Mouse (Mus musculus) layer of hippocampus, postnatal 10 days (tissue): ENCODE data around the gene Fam169a. TPM values are rescaled to one million over a fixed set of nuclear protein-coding genes. Genes with fewer than 3 reads are reported as not detected.
"Not testable (repeated sequence)": the region's sequence is repeated elsewhere in the genome, so short reads cannot be mapped to it uniquely, and the experiment has no call there.

Experiments used
- DNase-seq, 2 experiments: peaks; one replicate each; pipeline ENCODE4 v3.0.0; 2021; ENCODE audit warnings: low spot score in 2 of 2
- long read RNA-seq: library from polyadenylated mRNA; stranded (forward); transcript quantifications from one replicate; pipeline ENCODE4 v2.0.0, GENCODE M21; 2023
- total RNA-seq, 2 experiments: library from RNA; stranded (reverse); gene quantifications; 2 replicates each; pipeline ENCODE4 v1.2.3; 2021

Fam169a gene
- total RNA-seq, result 10 to 100 TPM; 37.8 to 40.0 TPM
- long read RNA-seq, full-length matches to known transcripts, result 14 of 33 reads
- long read RNA-seq, partial matches to known transcripts, result 4 of 33 reads
- long read RNA-seq, other reads (novel, unspliced or antisense), result 15 of 33 reads

- DNase-seq, result no peak
These were observed at the start of gene Fam169a for GRCm38 (mm10) chr13:97066649-97067550. Gene Fam169a (plus strand): TSS chr13:97067286.

DNA sequence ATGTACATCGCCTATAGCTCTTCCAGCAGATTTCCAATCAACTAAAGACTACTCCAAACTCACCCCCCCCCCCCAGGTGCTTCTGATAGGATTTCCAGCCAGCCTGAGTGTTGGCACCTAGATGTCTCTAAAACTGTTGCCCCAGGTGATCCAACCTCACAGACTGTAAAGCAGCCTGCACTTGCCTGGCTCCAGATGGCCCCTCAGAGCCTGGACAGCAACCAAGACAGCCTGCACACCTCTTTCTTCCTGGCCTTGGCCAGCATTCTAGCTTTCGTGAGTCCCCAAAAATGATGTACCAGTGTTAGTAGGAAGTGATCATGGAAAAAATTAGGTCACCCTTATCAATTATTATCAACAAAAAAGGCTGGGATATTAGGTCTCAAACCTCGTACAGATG, 49.4 kb upstream of the Fam169a start:
- no peak for DNase-seq

DNA sequence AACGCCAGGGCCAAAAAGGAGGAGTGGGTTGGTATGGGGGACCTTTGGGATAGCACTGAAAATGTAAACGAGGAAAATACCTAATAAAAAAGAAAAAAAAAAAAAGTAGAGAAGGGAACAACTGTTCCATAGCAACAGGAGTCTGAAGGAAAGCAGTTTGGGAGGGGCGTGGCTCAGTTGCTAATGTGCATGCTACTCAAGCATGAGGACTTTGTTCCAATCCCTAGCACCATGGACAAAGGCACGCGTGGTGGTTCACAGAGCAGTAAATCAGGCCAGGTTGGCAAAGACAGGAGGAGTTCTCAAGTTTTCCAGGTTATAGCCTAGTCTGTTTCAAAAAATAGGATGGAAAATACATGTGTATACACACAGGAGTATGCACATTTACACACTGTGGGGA, 47.0 kb upstream of the Fam169a start:
- no peak for DNase-seq

- DNase-seq, result no peak
These were observed 45.2 kb upstream of the Fam169a start for GRCm38 (mm10) chr13:97021906-97022305.

DNA sequence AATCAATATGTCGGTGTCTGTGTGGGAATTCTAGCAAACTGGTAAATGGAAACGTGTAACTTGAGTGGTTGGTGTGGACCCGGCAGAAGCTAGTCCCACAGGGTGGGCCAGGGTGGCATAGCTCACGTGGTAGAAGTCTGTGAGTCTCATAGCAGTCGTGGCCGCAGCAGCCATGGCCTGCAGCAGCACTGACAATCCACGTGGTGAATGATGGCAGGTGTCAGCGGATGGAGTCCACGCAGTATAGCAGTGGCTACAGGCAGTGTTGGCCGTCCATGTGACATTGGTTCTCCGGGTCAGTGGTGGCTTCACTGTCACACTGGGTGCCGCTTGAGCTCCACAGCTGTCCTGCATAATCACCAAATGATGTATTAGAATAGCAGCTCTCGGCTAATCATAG, 37.0 kb upstream of the Fam169a start:
- no peak for DNase-seq

DNA sequence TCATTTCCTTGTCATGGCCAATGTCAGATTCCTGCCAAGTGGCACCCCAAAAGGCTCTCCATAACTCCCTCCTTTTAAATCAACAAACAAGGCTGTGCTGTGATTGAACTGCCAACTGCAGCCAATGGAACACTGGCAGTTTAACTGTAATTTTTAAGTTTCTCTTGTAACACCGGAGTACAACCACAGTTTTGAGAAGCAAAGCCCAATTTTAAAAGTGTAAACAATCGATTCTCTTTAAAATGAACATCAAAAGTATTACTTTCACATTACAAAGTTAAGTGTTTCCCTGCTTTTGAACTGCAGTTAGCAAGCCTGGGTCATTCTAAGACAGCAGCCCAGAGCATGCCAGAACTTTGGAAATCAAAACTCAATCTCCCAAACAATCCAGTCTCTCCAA, 32.8 kb upstream of the Fam169a start, which contains the start of gene 1700029F12Rik:
TSS of gene 1700029F12Rik (minus strand) at position 101 of the 400 bp plus-strand sequence.
- DNase-seq, result no peak

DNA sequence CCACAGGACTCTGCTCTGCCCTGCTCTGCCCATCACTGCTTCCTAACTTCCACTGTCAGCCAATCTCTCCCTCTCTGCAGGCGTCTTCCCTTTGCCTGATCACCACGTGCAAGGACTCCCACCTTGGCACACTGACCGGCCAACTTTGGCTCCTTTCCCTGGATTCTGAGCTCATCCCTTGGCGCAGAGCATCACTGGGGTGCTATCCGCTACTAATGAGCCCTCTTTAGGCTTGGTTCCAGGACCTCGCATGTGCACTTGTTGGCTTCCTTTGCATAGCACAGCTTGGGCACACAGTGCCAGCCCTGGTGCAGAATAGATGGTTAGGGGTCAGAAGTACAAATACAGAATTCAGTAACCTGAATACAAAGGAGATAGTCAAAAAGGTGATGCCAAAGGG, 15.9 kb upstream of the Fam169a start:
- DNase-seq, result peak; percentile 53 to 71

GRCm38 (mm10) chr13:97052667-97053066, 14.4 kb upstream of the Fam169a start:
- peak; percentile 88 to 89 for DNase-seq

GRCm38 (mm10) chr13:97053844-97054243, 13.2 kb upstream of the Fam169a start:
- no peak for DNase-seq

GRCm38 (mm10) chr13:97057817-97058216, 9.3 kb upstream of the Fam169a start:
- no peak for DNase-seq

- no peak for DNase-seq
These were observed 7.3 kb upstream of the Fam169a start for GRCm38 (mm10) chr13:97059746-97060145.

GRCm38 (mm10) chr13:97060331-97060730, 6.8 kb upstream of the Fam169a start:
- DNase-seq, result no peak

- DNase-seq, result no peak
These were observed 4.9 kb upstream of the Fam169a start for GRCm38 (mm10) chr13:97062151-97062550.

- DNase-seq, result no peak
These were observed 3.7 kb upstream of the Fam169a start for GRCm38 (mm10) chr13:97063431-97063830.

- DNase-seq, result no peak
These were observed 2.7 kb upstream of the Fam169a start for GRCm38 (mm10) chr13:97064413-97064812.

DNA sequence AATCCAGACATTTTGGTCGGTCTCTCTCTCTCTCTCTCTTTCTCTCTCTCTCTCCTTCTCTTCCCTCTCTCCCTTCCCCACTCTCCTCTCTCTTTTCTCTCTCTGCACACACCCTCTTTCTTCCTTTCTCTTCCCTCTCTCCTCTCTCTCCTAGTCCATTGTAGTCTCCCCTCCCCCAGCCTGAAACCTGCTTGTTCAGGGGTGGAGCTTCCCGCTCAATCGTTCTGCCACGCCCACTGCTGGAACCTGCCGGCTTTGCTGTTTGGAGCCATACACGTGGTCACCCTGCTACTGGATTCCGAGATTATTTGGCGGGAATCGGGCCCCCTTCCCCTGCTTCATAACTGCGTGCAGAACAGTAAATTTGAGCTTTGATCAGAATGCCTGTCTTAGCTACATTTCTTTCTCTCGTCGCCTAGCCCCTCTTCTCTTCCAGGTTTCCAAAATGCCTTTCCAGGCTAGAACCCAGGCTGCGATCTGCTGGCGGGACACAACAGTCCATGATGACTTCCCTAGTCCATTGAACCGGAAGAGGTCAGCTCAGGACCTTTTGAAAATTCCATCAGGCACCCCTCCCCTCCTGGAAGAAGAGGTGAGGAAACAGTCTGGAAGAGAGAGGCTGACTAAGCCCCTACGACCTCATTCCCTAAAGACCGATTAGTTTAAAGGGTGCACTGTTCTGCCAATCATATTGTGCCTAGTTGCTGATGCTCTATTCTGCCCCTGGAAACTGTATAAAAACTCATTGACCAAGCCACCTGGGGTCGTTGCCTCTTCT, 2.1 kb upstream of the Fam169a start:
- DNase-seq, result not testable (repeated sequence)

- DNase-seq, result no peak
These were observed 605 bp downstream of the Fam169a start for GRCm38 (mm10) chr13:97067691-97068090.

- DNase-seq, result no peak
These were observed 1.1 kb downstream of the Fam169a start for GRCm38 (mm10) chr13:97068151-97068550.

DNA sequence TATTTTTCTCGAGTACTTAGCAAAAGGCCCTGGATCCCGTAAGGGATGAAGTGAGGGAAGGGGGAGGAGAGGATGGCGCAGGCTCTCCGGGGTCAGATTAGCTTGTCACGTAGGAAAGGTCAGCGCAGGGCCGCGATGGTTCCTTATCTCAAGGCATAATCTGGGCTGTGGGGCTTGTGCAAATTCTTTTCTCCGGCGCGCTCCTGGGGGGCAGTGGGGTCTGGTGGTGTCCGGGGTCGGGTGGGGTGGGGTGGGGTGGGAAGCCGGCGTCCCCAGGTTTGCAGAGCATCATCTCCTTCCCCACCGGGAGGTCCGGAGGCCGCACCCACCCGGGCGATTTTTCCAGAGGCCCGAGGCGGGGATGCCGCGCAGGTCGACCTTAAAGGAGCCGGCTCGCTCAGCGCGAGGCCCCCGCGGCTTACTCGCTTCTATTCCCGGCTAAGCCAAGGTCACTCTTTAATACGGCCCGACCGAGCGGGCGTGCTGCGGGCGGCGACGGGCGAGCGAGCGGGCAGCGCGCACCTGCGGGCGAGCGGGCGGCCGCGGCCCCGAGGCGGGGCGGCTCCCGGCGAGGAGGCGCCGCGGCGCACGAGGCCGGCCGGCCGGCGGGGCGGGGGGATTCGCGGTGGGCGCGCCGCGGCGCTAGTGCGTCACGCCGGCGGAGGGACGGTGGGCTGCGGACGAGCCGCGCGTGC, 4.0 kb downstream of the Fam169a start:
- peak; percentile 30 to 48 for DNase-seq

DNA sequence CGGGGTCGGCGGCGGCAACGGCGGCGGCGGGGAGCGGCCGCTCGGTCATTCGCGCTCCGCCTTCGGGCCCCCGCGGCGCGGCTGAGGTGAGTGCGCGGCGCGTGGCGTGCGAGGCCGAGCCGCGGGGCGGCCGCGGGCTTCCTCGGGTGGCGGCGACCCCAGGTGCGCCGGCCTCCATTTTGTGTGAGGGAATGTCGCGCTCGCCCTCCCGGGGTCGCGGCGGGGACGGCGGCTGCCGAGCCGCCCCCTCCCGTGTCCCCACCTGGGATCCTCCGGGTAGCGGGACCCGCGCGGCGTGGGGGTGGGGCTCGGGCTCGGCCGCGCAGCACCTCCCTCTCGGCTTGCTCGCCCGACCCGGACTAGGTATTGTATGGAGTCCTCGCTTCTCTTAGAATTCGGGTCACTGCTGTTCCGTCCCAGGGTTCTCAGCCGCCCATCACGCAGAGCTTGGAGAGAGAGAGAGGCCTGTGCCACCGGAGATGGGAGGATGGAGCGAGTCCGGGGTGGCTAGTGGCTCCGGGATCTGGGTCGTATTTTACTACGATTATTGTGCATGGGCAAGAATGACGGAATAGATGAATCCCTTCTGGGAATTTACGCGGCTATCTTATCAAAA, 4.6 kb downstream of the Fam169a start:
- DNase-seq, result peak; percentile 57 to 59

DNA sequence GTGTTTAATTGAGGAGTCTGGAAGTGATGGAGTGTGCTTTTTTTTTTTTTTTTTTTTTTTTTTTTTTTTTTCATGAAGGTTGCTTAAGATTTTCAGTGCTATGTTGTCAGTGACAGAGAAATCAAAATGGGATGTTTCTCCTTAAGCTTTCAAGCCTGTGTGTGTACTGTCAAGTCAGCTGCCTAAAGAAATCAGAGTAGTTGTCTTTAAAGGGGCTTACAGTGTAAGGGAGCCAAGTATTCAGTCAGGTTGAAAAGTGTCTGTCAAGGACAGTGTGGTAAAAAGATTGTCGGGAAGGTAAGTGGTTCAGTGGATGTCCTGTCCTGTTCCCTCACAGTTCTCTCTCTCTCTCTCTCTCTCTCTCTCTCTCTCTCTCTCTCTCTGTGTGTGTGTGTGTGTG, 6.4 kb downstream of the Fam169a start:
- DNase-seq, result no peak
